Mouse (Mus musculus) activated CD4-positive, CD25-positive, alpha-beta regulatory T cell, adult 4 months (primary cell): ENCODE results near the gene Fbxo2. TPM values are rescaled to one million over a fixed set of nuclear protein-coding genes. Genes with fewer than 3 reads are reported as not detected.
"Not testable (repeated sequence)": the region's sequence is repeated elsewhere in the genome, so short reads cannot be mapped to it uniquely, and the experiment has no call there.

Experiments used
- ATAC-seq: one replicate; pipeline ENCODE4 v1.8.0; 2017
- polyA plus RNA-seq, 2 experiments: library from polyadenylated mRNA; unstranded; fragments of 100-300 nt; shearing (Covaris generic); gene quantifications; one replicate each; pipeline ENCODE4 v1.2.1; 2017

Gene Fbxo2
- polyA plus RNA-seq, 2 experiments from 2014 or later = not detected

- no peak for ATAC-seq
These were observed 17.3 kb downstream of the Fbxo2 start for GRCm38 (mm10) chr4:148177716-148178115.

- ATAC-seq = no peak
These were observed 21.1 kb downstream of the Fbxo2 start for GRCm38 (mm10) chr4:148181483-148181882.

- ATAC-seq = no peak
These were observed 21.9 kb downstream of the Fbxo2 start for GRCm38 (mm10) chr4:148182363-148182762.

- no peak for ATAC-seq
These were observed 24.1 kb downstream of the Fbxo2 start for GRCm38 (mm10) chr4:148184564-148184963.

GRCm38 (mm10) chr4:148185819-148186218, 25.4 kb downstream of the Fbxo2 start:
- ATAC-seq = no peak

GRCm38 (mm10) chr4:148188767-148189166, 28.3 kb downstream of the Fbxo2 start:
- ATAC-seq = not testable (repeated sequence)

GRCm38 (mm10) chr4:148192707-148193245, 32.4 kb downstream of the Fbxo2 start:
- no peak for ATAC-seq

GRCm38 (mm10) chr4:148194400-148194799, 34.0 kb downstream of the Fbxo2 start:
- ATAC-seq = no peak

GRCm38 (mm10) chr4:148198721-148199120, 38.3 kb downstream of the Fbxo2 start:
- ATAC-seq = no peak

GRCm38 (mm10) chr4:148203557-148203956, 43.1 kb downstream of the Fbxo2 start:
- no peak for ATAC-seq

GRCm38 (mm10) chr4:148204061-148204872, 43.8 kb downstream of the Fbxo2 start:
- no peak for ATAC-seq

- ATAC-seq = no peak
These were observed 44.4 kb downstream of the Fbxo2 start for GRCm38 (mm10) chr4:148204873-148205232.

- ATAC-seq = no peak
These were observed 54.2 kb downstream of the Fbxo2 start for GRCm38 (mm10) chr4:148214460-148215136.

GRCm38 (mm10) chr4:148215264-148215900, 55.0 kb downstream of the Fbxo2 start:
- no peak for ATAC-seq

Other genes with a start within 250 kb of the Fbxo2 start
- 1 to 10 TPM; 2.8 to 4.0 TPM for gene Plod1, start 223.9 kb upstream of the Fbxo2 start, polyA plus RNA-seq
- gene 2510039O18Rik, start 219.7 kb upstream of the Fbxo2 start, polyA plus RNA-seq = 10 to 100 TPM in 1 of 2 experiments, 1 to 10 TPM in 1; 8.9 to 11.4 TPM
- gene Nppb, start 174.8 kb upstream of the Fbxo2 start, polyA plus RNA-seq = not detected
- gene Nppa, start 159.9 kb upstream of the Fbxo2 start, polyA plus RNA-seq = not detected
- gene Clcn6, start 121.8 kb upstream of the Fbxo2 start, polyA plus RNA-seq = 1 to 10 TPM; 2.4 to 3.3 TPM
- 10 to 100 TPM in 1 of 2 experiments, 1 to 10 TPM in 1; 6.0 to 12.9 TPM for gene Mthfr, start 121.5 kb upstream of the Fbxo2 start, polyA plus RNA-seq
- gene Agtrap, start 72.6 kb upstream of the Fbxo2 start, polyA plus RNA-seq = 10 to 100 TPM; 16.7 to 17.4 TPM
- gene Mad2l2, start 30.2 kb upstream of the Fbxo2 start, polyA plus RNA-seq = 10 to 100 TPM; 39.2 to 48.2 TPM
- under 1 TPM in 1 of 2 experiments, not detected in 1; 0.11 TPM for gene Draxin, start 29.9 kb upstream of the Fbxo2 start, polyA plus RNA-seq
- 10 to 100 TPM; 48.2 to 57.2 TPM for gene Fbxo6, start 8.5 kb upstream of the Fbxo2 start, polyA plus RNA-seq
- 1 to 10 TPM in 1 of 2 experiments, under 1 TPM in 1; 0.29 to 6.2 TPM for gene Fbxo44, start 139 bp upstream of the Fbxo2 start, polyA plus RNA-seq
- not detected for gene Disp3, start 127.3 kb downstream of the Fbxo2 start, polyA plus RNA-seq